Mouse (Mus musculus) CD4-positive naive resting alpha-beta T cell, adult 76 days (primary cell): ENCODE results near the gene Tm4sf1. TPM values are rescaled to one million over a fixed set of nuclear protein-coding genes. Genes with fewer than 3 reads are reported as not detected.

Source experiments
- total RNA-seq: library from RNA; stranded (reverse); gene quantifications from one replicate; pipeline ENCODE4 v1.2.4, GENCODE M21; 2023

Tm4sf1 gene
- total RNA-seq: not detected

DNA sequence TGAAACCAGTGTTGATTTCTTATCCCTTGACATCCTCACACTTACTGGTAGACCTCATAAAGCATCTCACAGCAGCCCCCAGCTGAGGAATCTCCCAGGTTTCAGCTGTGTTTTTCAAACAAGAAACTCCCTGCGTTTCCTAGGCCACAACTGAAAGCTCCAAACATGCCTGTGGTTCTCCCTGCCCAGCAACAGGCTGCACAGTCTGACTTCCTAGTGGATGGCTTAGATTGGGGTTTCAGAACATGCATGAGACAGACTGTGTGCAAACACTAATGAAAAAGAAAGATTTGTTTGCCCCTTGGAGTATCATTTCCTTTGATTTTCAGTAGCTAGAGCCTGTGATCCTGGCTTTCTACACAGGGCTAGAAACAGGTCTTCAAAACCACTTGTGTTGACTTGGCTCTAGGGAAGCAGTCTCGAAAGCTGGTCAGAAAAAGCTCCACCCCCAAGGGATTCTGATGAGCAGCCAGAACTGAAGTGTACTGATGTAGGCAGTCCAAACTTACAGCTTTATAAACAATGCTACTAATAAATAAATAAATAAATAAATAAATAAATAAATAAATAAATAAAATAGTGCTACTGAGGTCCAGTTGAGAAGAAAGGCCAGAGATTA, at the start of gene Tm4sf1:
Tm4sf1 (minus strand) TSS at position 68 of the 619 bp plus-strand sequence.

Other genes with a start within 250 kb of the Tm4sf1 start
- not detected for gene Tm4sf4, start 123.3 kb upstream of the Tm4sf1 start, total RNA-seq